Comparison of ENCODE assay signal across 9 mouse cellular contexts in genomic region chr1:38439751-38440470, GRCm38 (mm10).
DNase-seq lines count a peak whose midpoint lies in the region; ATAC-seq lines count a peak whose summit lies in the region.
"Had no signal": no experiment of that assay in that cellular context is flagged by ENCODE, and none has a peak within 500 bp of the region (broad histone marks: within the 10 kb centered on the region; RNA-seq: fewer than 3 reads in every experiment).

No protein-coding gene starts in this region.

- H3K4me1 ChIP-seq in hindbrain, embryonic 16.5 days (ENCODE audit: control insufficient read depth, insufficient read depth, low read depth, low read length): peaks cover 37% of the 10 kb centered on the region
- H3K4me1 ChIP-seq in stomach, embryonic 16.5 days (ENCODE audit: control insufficient read depth, insufficient read depth, low read length): peaks cover 36% of the 10 kb centered on the region

- H3K9me3 ChIP-seq in hindbrain, embryonic 16.5 days (ENCODE audit: control insufficient read depth, low read length): no peaks in the 10 kb centered on the region
- no peaks in the 10 kb centered on the region for H3K9me3 ChIP-seq in stomach, embryonic 16.5 days (replicated peaks; ENCODE audit: control insufficient read depth, low read length)

- intact Hi-C loops in heart, postnatal 10 days (cut with DNase I): no loop called here

- 23% methylated on average over 4 of the region's 4 CpGs for WGBS in hindbrain, embryonic 16.5 days
- WGBS in stomach, embryonic 16.5 days: 45% methylated on average over 4 of the region's 4 CpGs

- no peak overlapping the region for H3K4me3 ChIP-seq in hindbrain, embryonic 16.5 days (ENCODE audit: low read length)
- no peak overlapping the region for H3K4me3 ChIP-seq in stomach, embryonic 16.5 days (replicated peaks; ENCODE audit: low read length)

- no peaks in the 10 kb centered on the region for H3K27me3 ChIP-seq in hindbrain, embryonic 16.5 days (replicated peaks; ENCODE audit: control insufficient read depth, insufficient read depth, low read length)
- no peaks in the 10 kb centered on the region for H3K27me3 ChIP-seq in stomach, embryonic 16.5 days (ENCODE audit: control insufficient read depth, insufficient read depth, low read length)

- H3K27ac ChIP-seq in hindbrain, embryonic 16.5 days (ENCODE audit: low read depth, low read length): peak overlapping the region; percentile 56
- peak overlapping the region; percentile 49; the same call in 1 of the 2 replicates for H3K27ac ChIP-seq in stomach, embryonic 16.5 days (ENCODE audit: low read length)

- no peak overlapping the region for H3K9ac ChIP-seq in hindbrain, embryonic 16.5 days (ENCODE audit: low read depth, low read length)
- no peak overlapping the region for H3K9ac ChIP-seq in stomach, embryonic 16.5 days (ENCODE audit: low read length)

- peak; percentile 33 for DNase-seq in lung, postnatal 10 days
- DNase-seq in lung, postnatal 25 days (ENCODE audit: low spot score): no peak
- peak; percentile 74 for DNase-seq in mesoderm, embryonic 11.5 days (ENCODE audit: low read depth, low spot score)
- no peak for DNase-seq in c-Kit-positive CD71-positive TER-119-positive erythroid progenitor cells, embryonic 14.5 days (ENCODE audit: low spot score)
- DNase-seq in heart, postnatal 10 days: no peak
- DNase-seq: right cerebral cortex, postnatal 4 days had no signal

- ATAC-seq in hindbrain, embryonic 16.5 days: peak; percentile 60; the same call in 1 of the 2 replicates
- ATAC-seq in stomach, embryonic 16.5 days (ENCODE audit: insufficient read depth, low FRiP score): peak; percentile 56; the same call in 1 of the 2 replicates
- no peak for ATAC-seq in erythroblast, adult 5-6 weeks (replicated peaks; ENCODE audit: low FRiP score, poor library complexity, severe bottlenecking)

- H3K4me2 ChIP-seq in hindbrain, embryonic 16.5 days (ENCODE audit: low read length): no peak overlapping the region
- H3K4me2 ChIP-seq in stomach, embryonic 16.5 days (ENCODE audit: low read depth, low read length): peak overlapping the region; percentile 4; the same call in 1 of the 2 replicates

- no peaks in the 10 kb centered on the region for H3K36me3 ChIP-seq in hindbrain, embryonic 16.5 days (ENCODE audit: control insufficient read depth, insufficient read depth, low read length)
- H3K36me3 ChIP-seq in stomach, embryonic 16.5 days (ENCODE audit: control insufficient read depth, insufficient read depth, low read length): no peaks in the 10 kb centered on the region

Comparison
In these comparisons a context has a peak if more than half of its experiments do, and no peak if none do; other contexts are left out.
1. DNase-seq: peak in lung, postnatal 10 days (single experiment) and mesoderm, embryonic 11.5 days (single experiment); none in lung, postnatal 25 days (single experiment), c-Kit-positive CD71-positive TER-119-positive erythroid progenitor cells, embryonic 14.5 days (single experiment) and heart, postnatal 10 days (0 of 2).